ENCODE assay signal across 9 mouse cellular contexts in genomic region chr5:93328059-93328458, GRCm38 (mm10).
DNase-seq lines count a peak whose midpoint lies in the region; ATAC-seq lines count a peak whose summit lies in the region.
"Had no signal": no experiment of that assay in that cellular context is flagged by ENCODE, and none has a peak within 500 bp of the region (broad histone marks: within the 10 kb centered on the region; RNA-seq: fewer than 3 reads in every experiment).

No protein-coding gene starts in this region.

- no peaks in the 10 kb centered on the region for H3K27me3 ChIP-seq in hindbrain, embryonic 14.5 days (ENCODE audit: control insufficient read depth, insufficient read depth, low read length)
- no peaks in the 10 kb centered on the region for H3K27me3 ChIP-seq in hindbrain, embryonic 13.5 days
- H3K27me3 ChIP-seq in embryonic facial prominence, embryonic 14.5 days (replicated peaks; ENCODE audit: control insufficient read depth, insufficient read depth, low read length): no peaks in the 10 kb centered on the region
- H3K27me3 ChIP-seq: embryonic facial prominence, embryonic 15.5 days had no signal

- no peak overlapping the region for H3K4me2 ChIP-seq in hindbrain, embryonic 14.5 days (replicated peaks)
- no peak overlapping the region for H3K4me2 ChIP-seq in hindbrain, embryonic 13.5 days
- no peak overlapping the region for H3K4me2 ChIP-seq in embryonic facial prominence, embryonic 14.5 days (ENCODE audit: low read depth, low read length)
- H3K4me2 ChIP-seq: embryonic facial prominence, embryonic 15.5 days had no signal

- 30% methylated on average over 7 of the region's 7 CpGs for WGBS in hindbrain, embryonic 14.5 days
- WGBS in hindbrain, embryonic 13.5 days: 31% methylated on average over 7 of the region's 7 CpGs
- 23% methylated on average over 7 of the region's 7 CpGs for WGBS in embryonic facial prominence, embryonic 14.5 days

- no peak overlapping the region for H3K4me3 ChIP-seq in hindbrain, embryonic 14.5 days (replicated peaks; ENCODE audit: low read length)
- no peak overlapping the region for H3K4me3 ChIP-seq in hindbrain, embryonic 13.5 days
- H3K4me3 ChIP-seq in embryonic facial prominence, embryonic 14.5 days (ENCODE audit: low read depth, low read length): no peak overlapping the region
- H3K4me3 ChIP-seq: embryonic facial prominence, embryonic 15.5 days had no signal

- no peaks in the 10 kb centered on the region for H3K9me3 ChIP-seq in hindbrain, embryonic 14.5 days (ENCODE audit: control insufficient read depth, low read length)
- H3K9me3 ChIP-seq in hindbrain, embryonic 13.5 days: no peaks in the 10 kb centered on the region
- no peaks in the 10 kb centered on the region for H3K9me3 ChIP-seq in embryonic facial prominence, embryonic 14.5 days (ENCODE audit: control insufficient read depth, low read length)
- H3K9me3 ChIP-seq: embryonic facial prominence, embryonic 15.5 days had no signal

- H3K4me1 ChIP-seq in hindbrain, embryonic 14.5 days (replicated peaks; ENCODE audit: control insufficient read depth, insufficient read depth, low read length): no peaks in the 10 kb centered on the region
- H3K4me1 ChIP-seq in hindbrain, embryonic 13.5 days (replicated peaks): no peaks in the 10 kb centered on the region
- no peaks in the 10 kb centered on the region for H3K4me1 ChIP-seq in embryonic facial prominence, embryonic 14.5 days (ENCODE audit: control insufficient read depth, insufficient read depth, low read length)
- H3K4me1 ChIP-seq: embryonic facial prominence, embryonic 15.5 days had no signal

- H3K9ac ChIP-seq in hindbrain, embryonic 14.5 days: no peak overlapping the region
- H3K9ac ChIP-seq in hindbrain, embryonic 13.5 days: no peak overlapping the region
- no peak overlapping the region for H3K9ac ChIP-seq in embryonic facial prominence, embryonic 14.5 days (ENCODE audit: low read depth, low read length)
- H3K9ac ChIP-seq: embryonic facial prominence, embryonic 15.5 days had no signal

- H3K36me3 ChIP-seq in hindbrain, embryonic 14.5 days (replicated peaks; ENCODE audit: control insufficient read depth, insufficient read depth): no peaks in the 10 kb centered on the region
- H3K36me3 ChIP-seq in hindbrain, embryonic 13.5 days: no peaks in the 10 kb centered on the region
- no peaks in the 10 kb centered on the region for H3K36me3 ChIP-seq in embryonic facial prominence, embryonic 14.5 days (ENCODE audit: control insufficient read depth, insufficient read depth, low read length)
- H3K36me3 ChIP-seq: embryonic facial prominence, embryonic 15.5 days had no signal

- H3K27ac ChIP-seq in hindbrain, embryonic 14.5 days: no peak overlapping the region
- no peak overlapping the region for H3K27ac ChIP-seq in hindbrain, embryonic 13.5 days
- no peak overlapping the region for H3K27ac ChIP-seq in embryonic facial prominence, embryonic 14.5 days (replicated peaks; ENCODE audit: low read depth, low read length)
- H3K27ac ChIP-seq: embryonic facial prominence, embryonic 15.5 days had no signal

- no peak for ATAC-seq in hindbrain, embryonic 14.5 days (ENCODE audit: low FRiP score)
- no peak for ATAC-seq in hindbrain, embryonic 13.5 days (ENCODE audit: low FRiP score)
- no peak for ATAC-seq in embryonic facial prominence, embryonic 14.5 days (ENCODE audit: low read depth)

- peak; percentile 54 for DNase-seq in hindbrain, embryonic 14.5 days (ENCODE audit: low spot score)
- DNase-seq in adrenal gland, postnatal 4 days (ENCODE audit: low spot score in 2 of 2): peak; percentile 18 to 43
- peak; percentile 80 for DNase-seq in embryonic facial prominence, embryonic 14.5 days (ENCODE audit: low spot score)
- peak; percentile 46 for DNase-seq in hindlimb bud, embryonic 11.5 days (ENCODE audit: extremely low spot score, low read depth, low spot score)
- DNase-seq in left cerebral cortex, postnatal 14 days (ENCODE audit: low spot score in 2 of 2): peak; percentile 75 to 82
- DNase-seq in ovary, postnatal 10 days (ENCODE audit: low spot score): peak; percentile 37
- DNase-seq in thymus, postnatal 10 days (ENCODE audit: low spot score in 2 of 2): peak; percentile 19 to 63

- intact Hi-C loops in left cerebral cortex, postnatal 14 days (cut with DNase I): loop anchor here (10.0 kb wide), 1 partner anchor 653 kb away; the partner anchor contains the start of gene Ccdc158
